Mouse (Mus musculus) mouse embryonic stem cell (cell line): ENCODE measurements around the gene Gxylt2.

Source experiments
- in situ Hi-C, 2 experiments: fragments of 300-500 bp; cut with MboI; formaldehyde crosslinking; loops; 1 replicate in 1 of 2; 3 replicates in 1 of 2; pipeline ENCODE4 v1.14.3; 2019 to 2020; ENCODE audit warnings: low sequenced_read_pairs in 2 of 2, low pct_unique_long_range_greater_than_20kb in 1 of 2, mixed read lengths in 1 of 2; ENCODE audit not compliant: unreplicated experiment in 1 of 2

Gxylt2 gene

DNA sequence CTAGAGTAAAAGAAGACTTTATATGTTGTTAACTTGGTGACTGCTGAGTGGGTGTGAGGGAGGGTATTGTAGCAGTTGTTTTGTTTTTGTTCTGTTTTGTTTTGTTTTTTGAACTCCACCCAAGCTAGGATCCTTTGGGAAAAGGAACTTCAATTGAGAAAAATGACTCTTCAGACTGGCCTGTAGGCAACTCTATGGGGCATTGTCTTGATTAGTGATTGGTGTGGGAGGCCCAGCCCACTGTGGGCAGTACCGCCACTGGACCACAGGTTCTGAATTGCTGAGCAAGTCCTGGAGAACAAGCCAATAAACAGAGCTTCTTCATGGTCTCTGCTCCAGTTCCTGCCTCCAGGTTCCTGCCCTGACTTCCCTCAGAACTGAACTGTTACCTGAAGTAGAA is 83.2 kb downstream of the Gxylt2 start:
- in situ Hi-C loops: no loop called here

DNA sequence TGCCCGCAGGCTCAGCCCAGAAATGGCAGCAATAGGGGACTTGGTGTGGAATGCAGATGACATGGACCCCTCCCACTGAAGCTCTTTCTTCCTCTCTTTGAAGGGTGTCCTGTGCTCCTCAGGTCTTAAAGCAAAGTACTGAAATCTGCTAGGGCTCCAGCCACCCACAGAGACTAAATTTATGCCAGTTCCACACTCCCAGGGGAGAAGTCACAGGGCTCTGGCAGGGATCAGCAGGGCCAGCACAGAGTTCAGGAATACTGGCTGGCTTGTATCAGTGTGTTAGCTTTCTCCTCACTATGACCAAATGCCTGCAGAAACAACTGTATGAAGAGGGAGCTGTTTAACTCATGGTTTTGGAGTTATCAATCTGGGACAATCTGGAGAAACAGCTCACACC is 84.6 kb downstream of the Gxylt2 start:
- in situ Hi-C loops: no loop called here

DNA sequence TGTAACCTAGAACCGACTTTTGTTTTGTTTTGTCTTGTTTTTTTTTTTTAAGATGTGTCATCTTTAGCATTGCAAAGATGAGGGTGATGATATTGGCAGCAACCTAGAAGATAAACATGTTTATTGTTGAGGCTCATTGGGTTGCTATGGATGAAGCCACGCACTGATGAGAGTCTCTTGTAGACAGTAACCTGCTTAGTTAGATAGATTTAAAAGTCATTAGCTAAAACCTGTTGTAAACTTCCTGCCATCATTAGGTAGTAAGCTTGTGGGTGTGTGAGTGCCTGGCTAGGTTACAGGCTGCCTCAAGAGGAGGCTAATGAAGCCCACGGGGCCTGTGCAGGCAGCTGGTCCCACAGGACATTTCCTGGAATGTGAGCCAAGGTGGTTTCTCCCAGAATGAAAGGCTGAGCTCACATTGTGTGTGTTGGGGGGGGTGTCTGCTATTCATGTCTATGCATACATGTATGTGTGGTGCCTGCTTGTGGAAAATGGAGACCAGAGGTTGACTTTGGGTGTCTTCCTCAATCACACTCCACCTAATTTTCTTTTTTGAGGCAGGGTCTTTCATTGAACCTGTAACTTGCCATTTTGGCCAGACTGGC is 87.6 kb downstream of the Gxylt2 start:
- in situ Hi-C loops: no loop called here

DNA sequence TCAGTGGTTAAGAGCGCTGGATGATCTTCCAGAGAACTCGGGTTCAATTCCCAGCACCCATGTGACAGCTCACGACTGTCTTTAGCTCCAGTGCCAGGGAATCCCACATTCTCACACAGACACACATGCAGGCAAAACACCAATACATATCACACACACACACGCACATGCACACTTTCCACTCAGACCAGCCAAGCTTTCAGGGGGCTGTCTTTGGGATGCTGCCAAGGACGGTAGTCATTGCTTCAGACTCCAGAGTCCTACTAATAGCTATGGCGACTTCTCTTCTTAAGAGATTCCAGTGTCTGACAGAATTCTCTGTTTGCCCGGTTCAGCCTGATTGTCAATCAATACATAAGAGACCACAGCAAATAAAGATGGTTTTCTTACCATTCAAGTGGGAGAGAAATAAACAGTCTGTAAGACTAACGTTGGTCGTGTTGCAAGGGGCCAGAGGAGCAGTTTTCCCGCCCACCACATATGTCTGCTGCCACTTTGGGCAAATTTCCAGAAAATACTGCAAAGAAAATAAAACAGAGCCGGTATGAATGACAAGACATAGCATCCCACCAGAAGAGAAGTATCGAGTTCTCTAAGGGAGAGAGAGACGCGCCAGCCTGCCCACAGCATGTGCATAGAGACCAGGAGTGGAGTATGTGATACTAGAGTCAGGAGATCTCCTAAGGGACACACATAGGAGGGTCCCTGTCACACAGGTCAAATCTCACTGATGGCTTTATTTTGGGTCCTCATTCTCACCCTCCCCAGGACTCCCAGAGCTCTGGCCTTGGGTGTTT is 88.6 kb downstream of the Gxylt2 start:
- in situ Hi-C loops: no loop called here

DNA sequence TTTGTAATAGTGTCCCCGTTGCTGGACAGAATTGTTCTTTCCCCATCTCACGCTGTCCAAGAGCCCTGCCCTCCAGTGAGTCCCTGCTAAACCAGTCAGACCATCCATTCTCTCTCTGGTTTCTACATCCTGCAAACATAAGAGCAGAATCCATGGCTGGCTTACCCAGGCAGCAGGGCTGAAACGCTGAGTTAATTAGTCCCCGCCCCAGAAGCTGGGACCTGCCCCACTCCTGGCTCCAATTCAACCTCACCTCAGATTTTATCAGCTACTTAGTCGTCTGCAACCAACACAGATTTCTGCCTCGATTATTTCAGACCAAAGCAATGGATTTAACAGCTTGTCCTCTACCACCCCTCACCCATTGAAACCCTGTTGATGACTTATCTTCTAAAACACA is 91.3 kb downstream of the Gxylt2 start:
- in situ Hi-C loops: no loop called here

DNA sequence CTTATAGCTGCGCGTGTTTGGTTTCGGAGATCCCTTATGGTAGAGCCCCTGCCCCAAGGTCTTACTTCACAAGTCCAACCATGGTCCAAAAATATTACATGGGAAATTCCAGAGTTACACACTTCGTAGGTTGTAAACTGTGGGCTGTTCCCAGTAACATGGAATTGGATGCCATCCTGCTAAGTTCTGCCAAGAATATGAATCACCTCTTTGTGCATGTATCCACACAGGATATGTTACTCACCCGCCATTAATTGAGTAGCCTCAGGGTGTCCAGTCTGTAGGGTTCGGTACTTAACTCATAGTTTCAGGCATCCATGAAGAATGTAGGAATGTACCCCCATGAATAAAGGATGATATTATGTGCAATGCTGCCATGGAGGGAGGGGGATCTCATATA is 94.8 kb downstream of the Gxylt2 start:
- in situ Hi-C loops: no loop called here

DNA sequence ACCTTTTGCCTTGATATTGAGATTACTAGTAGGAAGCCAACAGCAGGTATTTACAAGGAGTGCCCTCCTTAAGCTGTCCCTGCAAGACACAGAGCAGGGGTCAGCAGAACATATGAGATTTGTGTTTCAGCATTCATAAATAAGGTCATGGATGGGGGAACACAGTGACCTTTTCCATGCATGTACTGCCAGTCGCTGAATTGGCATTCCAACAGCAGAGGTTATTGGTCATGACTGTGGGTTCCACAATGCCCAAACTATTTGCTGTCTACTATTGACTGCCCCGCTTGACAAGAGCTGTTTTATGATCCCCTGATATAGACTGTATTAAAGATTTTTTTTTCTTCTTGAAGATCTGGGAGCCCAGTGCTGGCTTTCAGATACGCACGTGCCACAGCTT is 95.2 kb downstream of the Gxylt2 start:
- in situ Hi-C loops: no loop called here

DNA sequence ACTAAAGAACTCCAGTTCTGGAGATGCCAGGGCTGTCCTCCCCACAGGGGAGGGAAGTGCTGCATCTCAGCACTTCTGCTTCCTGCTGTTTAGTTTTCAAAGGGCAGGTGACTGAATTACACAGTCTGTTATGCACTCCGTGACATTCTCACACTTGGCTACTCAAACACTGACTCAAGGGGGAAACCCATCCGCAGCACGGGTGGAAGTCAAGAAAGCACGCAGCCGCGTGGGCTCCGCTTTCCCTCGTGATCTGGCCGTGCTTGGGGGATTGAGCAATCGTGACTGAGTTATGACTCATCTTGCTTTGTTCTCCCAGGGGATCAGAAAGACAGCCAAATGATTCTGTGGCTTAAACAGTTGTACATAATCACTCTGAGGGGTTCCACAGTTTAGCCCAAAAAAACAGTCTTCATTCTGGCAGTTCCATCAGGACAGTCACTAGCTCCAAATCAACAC is 96.0 kb downstream of the Gxylt2 start:
- in situ Hi-C loops: no loop called here

DNA sequence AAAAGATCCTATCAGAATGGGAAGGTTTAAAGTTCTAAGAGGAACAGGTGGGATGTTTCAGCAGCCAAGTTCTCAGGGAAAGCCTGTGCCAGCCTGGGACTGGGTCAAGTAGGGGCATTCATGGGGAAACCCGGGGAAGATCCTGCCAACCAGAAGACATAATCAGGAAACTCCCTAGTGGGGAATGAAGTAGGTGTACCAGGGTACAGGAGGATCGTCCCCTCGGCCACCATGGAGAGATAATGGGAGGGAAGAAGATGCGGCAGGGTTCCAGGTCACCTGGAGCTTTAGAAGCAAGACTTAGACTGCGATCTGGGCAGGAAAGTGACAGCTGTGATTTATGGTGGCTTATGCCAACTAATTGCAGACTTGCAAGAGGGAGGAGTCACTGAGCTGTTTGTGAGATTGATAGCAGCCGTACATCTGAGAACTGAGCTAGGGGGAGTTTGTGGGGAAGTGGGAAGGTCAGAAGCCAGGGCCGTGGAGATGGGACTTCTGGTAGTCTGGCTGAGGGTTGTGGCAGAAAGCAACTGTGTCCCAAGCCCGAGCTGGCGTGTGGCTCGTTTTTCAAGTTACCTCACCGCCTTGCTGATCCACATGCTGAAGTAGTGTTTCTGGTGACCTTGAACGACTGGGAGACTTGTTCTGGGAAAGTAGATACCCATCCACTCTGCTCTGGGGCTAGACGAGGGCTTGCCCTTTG is 98.0 kb downstream of the Gxylt2 start:
- in situ Hi-C loops: no loop called here

DNA sequence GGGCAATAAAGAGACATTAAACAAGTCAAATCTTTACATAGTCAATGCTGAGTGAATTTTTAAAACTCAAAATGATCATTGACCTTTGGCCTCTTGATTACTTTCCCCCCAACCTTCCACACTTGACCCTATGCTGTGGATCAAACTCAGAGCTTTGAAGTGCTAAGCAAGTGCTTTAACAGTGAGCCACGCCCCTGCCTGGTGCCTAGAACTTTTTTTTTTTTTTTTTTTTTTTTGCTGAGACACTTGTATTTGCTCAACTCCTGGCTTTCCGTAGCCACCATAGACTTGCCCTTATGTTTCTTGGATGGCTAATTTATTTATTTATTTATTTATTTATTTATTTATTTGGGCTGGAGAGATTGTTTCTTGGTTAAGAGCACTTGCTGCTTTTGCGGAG is 98.7 kb downstream of the Gxylt2 start:
- in situ Hi-C loops: no loop called here

DNA sequence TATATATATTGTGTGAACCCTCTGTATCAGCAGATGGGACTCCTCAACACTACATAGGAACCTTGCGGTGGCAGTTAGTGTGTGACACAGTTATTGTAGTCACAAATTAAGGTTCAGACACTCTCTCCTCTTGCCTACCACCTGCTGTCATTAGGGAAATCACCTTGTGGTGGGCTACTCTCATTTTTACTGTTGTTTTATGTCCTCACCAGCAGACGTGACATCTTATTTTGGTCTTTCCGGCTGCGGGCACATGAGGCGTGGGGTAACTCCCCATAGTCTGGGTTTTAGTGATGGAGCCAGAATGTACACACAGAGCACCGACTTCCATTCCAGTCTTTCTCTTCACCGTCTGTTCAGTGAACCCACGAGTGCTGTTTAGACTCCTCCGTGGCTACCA is 102.7 kb downstream of the Gxylt2 start:
- in situ Hi-C loops: no loop called here

DNA sequence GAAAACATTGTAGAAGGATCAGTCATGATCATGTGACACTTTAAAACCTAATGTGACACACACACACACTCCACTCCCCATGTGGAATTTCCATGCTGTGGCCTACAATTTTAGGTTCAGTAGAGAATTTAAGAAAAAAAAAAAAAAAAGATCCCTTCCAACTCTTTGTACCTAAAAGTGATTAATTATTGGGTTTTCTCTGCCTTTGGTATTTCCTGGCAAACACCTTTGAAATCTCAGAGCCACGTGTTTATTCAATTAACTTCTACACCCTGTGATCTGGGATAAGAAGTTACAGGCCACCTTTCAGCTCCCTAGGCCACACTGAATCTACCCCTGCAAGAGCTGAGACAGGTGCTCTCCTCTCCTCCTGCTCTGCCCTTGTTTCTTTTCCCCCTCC is 103.2 kb downstream of the Gxylt2 start:
- in situ Hi-C loops: no loop called here

DNA sequence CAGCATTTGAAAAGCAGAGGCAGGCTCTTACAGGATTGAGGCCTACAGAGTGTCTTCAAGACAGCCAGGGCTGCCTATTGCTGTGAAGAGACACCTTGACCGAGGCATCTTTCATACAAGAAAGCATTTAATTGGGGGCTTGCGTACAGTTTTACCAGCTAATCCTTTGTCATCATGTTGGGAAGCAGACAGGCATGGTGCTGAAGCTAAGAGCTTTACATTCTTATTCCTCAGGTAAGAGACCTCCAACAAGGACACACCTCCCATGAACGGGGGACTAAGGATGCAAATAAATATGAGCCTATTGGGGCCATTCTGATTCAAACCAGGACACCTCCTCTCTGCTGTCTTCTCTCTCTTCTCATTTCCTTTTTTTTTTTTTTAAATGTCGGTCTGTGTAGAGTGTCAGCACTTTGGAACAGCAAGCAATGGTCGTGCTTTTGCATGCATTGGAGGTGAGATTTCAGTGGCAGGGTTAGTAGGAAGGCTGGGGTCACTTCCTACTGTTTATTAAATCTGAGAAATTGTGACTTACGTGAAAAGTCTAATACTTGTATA is 103.8 kb downstream of the Gxylt2 start:
- in situ Hi-C loops: no loop called here

DNA sequence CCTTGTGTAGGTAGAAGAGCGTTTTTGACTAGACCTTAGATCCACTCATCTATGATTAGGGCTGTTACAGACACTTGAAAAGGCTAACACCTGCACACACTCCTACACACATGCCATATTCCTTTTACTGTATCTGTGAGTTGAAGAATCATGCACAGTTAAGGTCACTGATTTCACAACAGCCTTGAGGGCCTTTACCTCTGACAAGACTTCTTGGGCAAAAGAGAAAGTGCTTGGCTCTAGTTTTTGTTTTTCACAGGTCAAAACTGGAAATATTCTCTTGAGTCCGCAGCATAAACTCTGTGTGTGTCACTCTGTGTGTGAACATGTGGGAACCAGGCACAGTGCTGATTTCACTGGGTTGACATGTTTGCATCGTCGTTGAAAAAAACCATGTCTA is 105.6 kb downstream of the Gxylt2 start:
- in situ Hi-C loops: no loop called here

DNA sequence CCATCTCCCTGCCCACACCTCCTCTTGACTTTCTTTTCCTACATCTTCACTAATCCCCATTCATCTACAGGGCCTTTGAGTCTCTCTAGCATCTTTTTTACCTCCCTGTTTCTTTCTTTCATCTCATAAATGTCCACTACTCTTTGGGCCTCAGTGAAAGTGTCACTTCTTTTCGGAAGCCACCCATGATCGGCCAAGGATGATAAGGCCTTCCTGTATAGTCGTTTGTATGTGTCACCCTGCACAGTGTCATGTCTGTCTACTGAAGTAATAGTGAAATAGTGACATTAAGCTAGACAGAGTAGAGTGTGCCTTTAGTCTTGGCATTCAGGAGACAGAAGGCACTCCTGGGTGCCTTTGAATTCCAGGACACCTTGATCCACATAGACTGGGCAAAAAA is 107.2 kb downstream of the Gxylt2 start:
- in situ Hi-C loops: no loop called here

DNA sequence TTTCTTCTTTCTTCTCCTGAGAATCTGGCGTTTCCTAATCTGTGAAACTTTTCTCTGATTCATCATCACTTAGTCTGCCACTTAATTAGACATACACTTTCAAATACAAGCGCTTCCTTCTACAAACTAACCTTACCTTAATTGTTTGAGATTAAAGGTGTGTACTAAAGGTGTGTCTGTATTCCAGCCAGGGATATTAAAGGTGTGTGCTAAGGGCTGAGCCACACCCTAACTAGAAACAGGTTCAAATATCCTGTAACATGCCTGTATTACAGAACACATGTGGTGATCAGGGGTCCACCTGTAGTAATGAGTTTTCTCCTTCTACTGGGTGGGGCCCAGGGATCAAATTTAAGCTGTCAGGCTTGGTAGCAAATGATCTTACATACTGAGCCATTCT is 116.8 kb downstream of the Gxylt2 start:
- in situ Hi-C loops: no loop called here

DNA sequence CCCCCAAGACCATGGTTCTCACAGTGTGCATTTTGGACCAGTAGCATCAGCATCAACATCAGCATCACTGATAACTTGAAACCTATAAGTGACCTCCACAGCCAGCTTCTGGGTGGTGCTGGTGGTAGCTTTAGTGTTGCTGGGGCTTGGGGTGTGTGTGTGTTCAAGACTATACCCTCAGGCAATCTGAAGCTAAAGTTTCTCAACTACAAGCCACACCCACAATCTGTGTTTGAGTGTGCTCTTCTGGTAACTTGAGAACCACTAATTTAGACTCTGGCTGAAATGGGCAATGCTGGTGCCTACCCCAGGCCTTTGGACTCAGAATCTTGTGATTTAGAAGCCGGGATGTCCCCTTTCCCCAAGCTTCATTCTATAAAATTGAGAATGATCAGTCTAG is 118.8 kb downstream of the Gxylt2 start:
- in situ Hi-C loops: no loop called here

DNA sequence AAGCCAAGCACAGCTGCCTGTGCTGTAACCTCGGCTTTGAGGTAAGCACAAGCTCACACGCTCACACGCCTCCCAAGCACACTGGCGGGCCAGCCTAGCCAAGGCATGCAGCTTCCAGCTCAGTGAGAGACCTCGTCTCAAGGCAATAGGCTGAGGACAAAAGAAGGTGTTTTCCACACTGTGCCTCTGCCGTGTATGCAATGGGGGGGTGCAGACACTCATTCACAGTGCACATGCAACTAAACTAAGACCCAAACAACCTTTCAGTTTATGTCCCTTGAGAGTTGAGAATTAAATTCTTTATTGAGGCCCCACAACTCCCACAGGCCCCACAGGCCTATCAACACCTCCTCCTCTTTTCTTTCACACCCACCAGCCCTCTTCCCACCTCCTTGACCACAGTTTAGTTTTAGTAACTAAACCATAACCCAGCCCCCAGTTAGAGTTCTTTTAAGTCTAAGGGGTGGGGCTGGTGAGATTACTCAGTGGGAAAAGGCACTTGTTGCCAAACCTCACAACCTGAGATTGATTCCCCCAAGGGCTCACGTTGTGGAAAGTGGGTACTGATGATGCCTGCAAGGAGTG is 119.9 kb downstream of the Gxylt2 start:
- in situ Hi-C loops: no loop called here

DNA sequence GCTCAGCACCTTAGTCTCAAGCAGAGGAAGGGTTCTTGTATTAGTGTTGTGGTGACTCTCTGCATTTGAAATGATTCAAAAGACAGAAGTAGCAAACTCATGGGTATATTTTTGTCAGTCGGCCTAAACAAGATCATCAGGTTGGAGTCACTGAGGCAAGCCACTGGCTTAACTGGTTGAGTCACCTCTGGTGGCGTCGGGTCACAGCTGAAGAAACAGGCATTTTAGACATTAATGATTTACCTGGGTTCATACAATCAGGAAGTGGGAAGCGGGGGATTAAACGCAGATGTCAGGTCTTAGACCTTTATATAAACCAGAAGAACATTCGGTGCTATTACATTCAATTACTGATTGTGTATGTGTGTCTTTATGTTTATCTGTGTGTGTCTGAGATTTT is 121.5 kb downstream of the Gxylt2 start:
- in situ Hi-C loops: no loop called here
